Mouse (Mus musculus) heart, embryonic 16.5 days (tissue): ENCODE data around the gene Rptor. TPM values are rescaled to one million over a fixed set of nuclear protein-coding genes. Genes with fewer than 3 reads are reported as not detected.

Experiments used
- ATAC-seq: fragments of 200-750 bp; cut with Nextera tagmentation; replicated peaks from 2 replicates; pipeline ENCODE4 v1.8.0; 2017; ENCODE audit warnings: moderate number of reproducible peaks; ENCODE audit not compliant: insufficient read depth, low FRiP score; ENCODE audit errors: extremely low read depth
- H3K27ac ChIP-seq: fragments of 300-500 bp; sonication (generic); 2 replicates; pipeline ENCODE4 v1.5.1; 2014; ENCODE audit warnings: mild to moderate bottlenecking, low read length, control low read depth, moderate library complexity
- H3K27me3 ChIP-seq: fragments of 300-500 bp; sonication (generic); 2 replicates; pipeline ENCODE4 v1.6.1; 2014; ENCODE audit warnings: low read length, mixed read lengths; ENCODE audit not compliant: control insufficient read depth, insufficient read depth
- H3K36me3 ChIP-seq: fragments of 300-500 bp; sonication (generic); 2 replicates; pipeline ENCODE4 v1.6.1; 2014; ENCODE audit not compliant: control insufficient read depth, insufficient read depth
- H3K4me1 ChIP-seq: fragments of 300-500 bp; sonication (generic); 2 replicates; pipeline ENCODE4 v1.6.1; 2014; ENCODE audit warnings: low read length, mixed read lengths; ENCODE audit not compliant: control insufficient read depth, insufficient read depth
- H3K4me2 ChIP-seq: fragments of 300-500 bp; sonication (generic); 2 replicates; pipeline ENCODE4 v1.6.1; 2014; ENCODE audit warnings: low read depth, mild to moderate bottlenecking, control low read depth, low read length
- H3K4me3 ChIP-seq: fragments of 300-500 bp; sonication (generic); 2 replicates; pipeline ENCODE4 v1.5.1; 2014; ENCODE audit warnings: mild to moderate bottlenecking, control low read depth, low read length
- H3K9ac ChIP-seq: fragments of 300-500 bp; sonication (generic); 2 replicates; pipeline ENCODE4 v1.6.1; 2014; ENCODE audit warnings: low read length, control low read depth
- H3K9me3 ChIP-seq: fragments of 300-500 bp; sonication (generic); replicated peaks from 2 replicates; pipeline ENCODE4 v1.6.1; 2016; ENCODE audit warnings: low read length; ENCODE audit not compliant: control insufficient read depth
- WGBS: fragments of 180-500 bp; shearing (Covaris S2); extraction: QIAGEN DNeasy Blood & Tissue Kit; methylation state at CpG from one replicate; pipeline ENCODE4 v1.1.7; 2014; 5-methylcytosine and 5-hydroxymethylcytosine counted together
- polyA plus RNA-seq: library from polyadenylated mRNA; unstranded; fragments of >200 nt; fragmentation: Nextera tagmentation; extraction: Ambion mirVana; gene quantifications from 2 replicates; pipeline ENCODE4 v1.2.1, GENCODE M21; 2015

Rptor gene
- polyA plus RNA-seq, 1 experiment from 2014 or later, result 7.0 TPM

- WGBS, result 74% methylated on average over 2 of the region's 2 CpGs
- H3K36me3 ChIP-seq, result no peaks in the 10 kb centered on the region
- no peak for ATAC-seq
- no peaks in the 10 kb centered on the region for H3K27me3 ChIP-seq
- no peak overlapping the region for H3K4me3 ChIP-seq
- H3K4me2 ChIP-seq, result no peak overlapping the region
- H3K27ac ChIP-seq, result no peak overlapping the region
- peaks cover 14% of the 10 kb centered on the region for H3K4me1 ChIP-seq
- no peak overlapping the region for H3K9ac ChIP-seq
- no peaks in the 10 kb centered on the region for H3K9me3 ChIP-seq
Measured at GRCm38 (mm10) chr11:119696401-119696800, 93.7 kb downstream of the Rptor start.

- H3K4me3 ChIP-seq, result no peak overlapping the region
- 71% methylated on average over 4 of the region's 6 CpGs for WGBS
- H3K9me3 ChIP-seq, result no peaks in the 10 kb centered on the region
- H3K4me1 ChIP-seq, result peaks cover 17% of the 10 kb centered on the region
- H3K27ac ChIP-seq, result no peak overlapping the region
- H3K9ac ChIP-seq, result no peak overlapping the region
- H3K27me3 ChIP-seq, result no peaks in the 10 kb centered on the region
- no peaks in the 10 kb centered on the region for H3K36me3 ChIP-seq
- H3K4me2 ChIP-seq, result no peak overlapping the region
- no peak for ATAC-seq
Measured at GRCm38 (mm10) chr11:119705381-119706066, 102.8 kb downstream of the Rptor start.

- Histone ChIP-seq H3K27me3 (no peaks in the 10 kb centered on the region), H3K4me3 (no peak overlapping the region), H3K4me2 (no peak overlapping the region), H3K4me1 (peaks cover 22% of the 10 kb centered on the region), H3K9me3 (no peaks in the 10 kb centered on the region), H3K9ac (no peak overlapping the region), H3K27ac (no peak overlapping the region), H3K36me3 (no peaks in the 10 kb centered on the region)
- WGBS, result 79% methylated on average over 1 of the region's 1 CpGs
- ATAC-seq, result no peak
Measured at GRCm38 (mm10) chr11:119707259-119707658, 104.6 kb downstream of the Rptor start.

GRCm38 (mm10) chr11:119709239-119709638, 106.5 kb downstream of the Rptor start:
- 61% methylated on average over 4 of the region's 4 CpGs for WGBS
- no peaks in the 10 kb centered on the region for H3K36me3 ChIP-seq
- no peak overlapping the region for H3K4me3 ChIP-seq
- no peak overlapping the region for H3K9ac ChIP-seq
- peak overlapping the region; percentile 2; the same call in 1 of the 2 replicates for H3K27ac ChIP-seq
- H3K4me1 ChIP-seq, result peaks cover 22% of the 10 kb centered on the region
- no peaks in the 10 kb centered on the region for H3K9me3 ChIP-seq
- no peak overlapping the region for H3K4me2 ChIP-seq
- H3K27me3 ChIP-seq, result no peaks in the 10 kb centered on the region
- ATAC-seq, result no peak

GRCm38 (mm10) chr11:119710338-119710737, 107.6 kb downstream of the Rptor start:
- no peak overlapping the region for H3K4me3 ChIP-seq
- peak; percentile 33; the same call in 1 of the 2 replicates for ATAC-seq
- peaks cover 26% of the 10 kb centered on the region for H3K4me1 ChIP-seq
- 0 out of 2 replicates have a peak overlapping the region, but pooled peaks have one; percentile 10 for H3K9ac ChIP-seq
- H3K4me2 ChIP-seq, result no peak overlapping the region
- H3K27ac ChIP-seq, result no peak overlapping the region
- WGBS, result 59% methylated on average over 3 of the region's 3 CpGs
- no peaks in the 10 kb centered on the region for H3K27me3 ChIP-seq
- H3K36me3 ChIP-seq, result no peaks in the 10 kb centered on the region
- no peaks in the 10 kb centered on the region for H3K9me3 ChIP-seq

- H3K4me2 ChIP-seq, result no peak overlapping the region
- no peaks in the 10 kb centered on the region for H3K27me3 ChIP-seq
- peaks cover 25% of the 10 kb centered on the region for H3K4me1 ChIP-seq
- no peaks in the 10 kb centered on the region for H3K36me3 ChIP-seq
- no peak overlapping the region for H3K4me3 ChIP-seq
- WGBS, result 78% methylated on average over 5 of the region's 5 CpGs
- H3K27ac ChIP-seq, result no peak overlapping the region
- H3K9me3 ChIP-seq, result no peaks in the 10 kb centered on the region
- 0 out of 2 replicates have a peak overlapping the region, but pooled peaks have one; percentile 10 for H3K9ac ChIP-seq
- ATAC-seq, result no peak
Measured at GRCm38 (mm10) chr11:119710822-119711221, 108.1 kb downstream of the Rptor start.

GRCm38 (mm10) chr11:119715437-119715836, 112.7 kb downstream of the Rptor start:
- Histone ChIP-seq H3K4me2 (no peak overlapping the region), H3K36me3 (peaks cover 4% of the 10 kb centered on the region; the same call in 1 of the 2 replicates), H3K4me1 (peaks cover 21% of the 10 kb centered on the region), H3K9ac (no peak overlapping the region), H3K27ac (no peak overlapping the region), H3K9me3 (no peaks in the 10 kb centered on the region), H3K4me3 (no peak overlapping the region), H3K27me3 (no peaks in the 10 kb centered on the region)
- ATAC-seq, result no peak
- WGBS, result 64% methylated on average over 5 of the region's 5 CpGs

- WGBS, result 84% methylated on average over 5 of the region's 5 CpGs
- Histone ChIP-seq H3K4me3 (no peak overlapping the region), H3K9me3 (no peaks in the 10 kb centered on the region), H3K4me2 (no peak overlapping the region), H3K27ac (no peak overlapping the region), H3K27me3 (no peaks in the 10 kb centered on the region), H3K4me1 (peaks cover 21% of the 10 kb centered on the region), H3K36me3 (peaks cover 4% of the 10 kb centered on the region; the same call in 1 of the 2 replicates), H3K9ac (no peak overlapping the region)
- ATAC-seq, result no peak
Measured at GRCm38 (mm10) chr11:119715841-119716596, 113.3 kb downstream of the Rptor start.

GRCm38 (mm10) chr11:119718115-119718514, 115.4 kb downstream of the Rptor start:
- H3K9me3 ChIP-seq, result no peaks in the 10 kb centered on the region
- no peaks in the 10 kb centered on the region for H3K27me3 ChIP-seq
- WGBS, result 94% methylated on average over 3 of the region's 3 CpGs
- H3K4me3 ChIP-seq, result no peak overlapping the region
- H3K36me3 ChIP-seq, result peaks cover 4% of the 10 kb centered on the region; the same call in 1 of the 2 replicates
- H3K9ac ChIP-seq, result no peak overlapping the region
- H3K4me1 ChIP-seq, result peaks cover 25% of the 10 kb centered on the region
- H3K4me2 ChIP-seq, result no peak overlapping the region
- no peak overlapping the region for H3K27ac ChIP-seq
- ATAC-seq, result no peak
